Mouse (Mus musculus) spleen, postnatal 36 days (tissue): Measurements from ENCODE around the gene Auts2.

Source experiments
- DNase-seq, 2 experiments: peaks; one replicate each; pipeline ENCODE4 v3.0.0; 2022; ENCODE audit warnings: low spot score in 2 of 2, mixed read lengths in 1 of 2

Gene Auts2

GRCm38 (mm10) chr5:131486527-131486926 lies 1056.6 kb downstream of the Auts2 start:
- DNase-seq = no peak

DNA sequence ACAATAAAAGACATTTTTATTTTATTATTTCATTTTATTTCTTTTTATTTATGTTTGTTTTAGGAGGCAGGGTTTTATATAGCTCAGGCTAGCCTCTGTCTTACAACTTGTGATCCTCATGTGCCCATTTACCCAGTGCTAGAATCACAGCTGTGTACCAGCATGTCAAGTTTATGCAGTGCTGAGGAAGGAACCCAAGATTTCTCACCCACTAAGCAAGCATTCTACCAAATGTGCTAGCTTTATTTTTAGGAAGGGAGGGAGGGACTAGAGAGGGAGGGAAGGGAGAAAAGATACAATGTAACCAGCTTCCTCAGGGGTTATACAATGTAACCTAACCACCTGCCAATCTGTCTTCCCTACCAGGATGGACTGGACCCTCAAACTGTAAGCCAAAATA lies 1067.9 kb downstream of the Auts2 start:
- DNase-seq = no peak

DNA sequence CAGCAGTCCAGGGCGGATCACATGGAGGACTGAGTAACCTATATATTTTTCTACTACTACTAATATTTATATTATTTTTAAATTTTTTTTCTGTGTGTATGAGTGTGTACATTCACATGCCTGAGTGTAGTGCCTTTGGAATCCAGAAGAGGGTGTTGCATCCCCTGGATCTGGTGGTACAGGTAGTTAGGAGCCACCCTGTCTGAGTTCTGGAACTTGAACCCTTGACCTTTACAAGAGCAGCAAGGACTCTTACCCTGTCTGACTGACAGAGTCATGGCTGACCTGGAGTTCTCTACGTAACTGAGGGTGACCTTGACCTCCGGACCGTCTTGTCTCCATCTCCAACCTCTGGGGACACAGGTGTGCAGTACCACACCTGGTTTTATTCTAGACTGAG lies 1074.5 kb downstream of the Auts2 start:
- no peak for DNase-seq

DNA sequence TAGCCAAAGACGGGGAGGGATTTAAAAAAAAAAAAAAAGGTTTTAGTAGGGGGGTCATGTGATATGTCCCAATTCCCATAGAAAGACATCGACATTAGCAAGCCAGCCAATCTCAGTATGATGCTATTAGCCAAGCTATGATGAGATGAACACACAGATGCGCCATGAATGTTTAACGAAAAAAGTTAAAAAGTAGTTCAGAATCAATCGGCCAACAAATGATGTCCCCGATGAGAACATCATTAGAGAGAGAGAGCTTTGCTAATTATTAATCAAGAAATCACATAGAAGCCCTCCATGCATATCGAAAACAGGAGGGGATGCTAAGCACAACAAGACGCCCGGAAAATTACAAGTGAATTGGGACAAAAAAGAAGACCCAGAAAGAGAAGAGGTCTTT lies 1077.0 kb downstream of the Auts2 start:
- DNase-seq = no peak

GRCm38 (mm10) chr5:131463402-131463801 lies 1079.7 kb downstream of the Auts2 start:
- no peak for DNase-seq

- DNase-seq = no peak
Measured at GRCm38 (mm10) chr5:131459951-131460350, 1083.2 kb downstream of the Auts2 start.

GRCm38 (mm10) chr5:131459549-131459948 lies 1083.6 kb downstream of the Auts2 start:
- no peak for DNase-seq

DNA sequence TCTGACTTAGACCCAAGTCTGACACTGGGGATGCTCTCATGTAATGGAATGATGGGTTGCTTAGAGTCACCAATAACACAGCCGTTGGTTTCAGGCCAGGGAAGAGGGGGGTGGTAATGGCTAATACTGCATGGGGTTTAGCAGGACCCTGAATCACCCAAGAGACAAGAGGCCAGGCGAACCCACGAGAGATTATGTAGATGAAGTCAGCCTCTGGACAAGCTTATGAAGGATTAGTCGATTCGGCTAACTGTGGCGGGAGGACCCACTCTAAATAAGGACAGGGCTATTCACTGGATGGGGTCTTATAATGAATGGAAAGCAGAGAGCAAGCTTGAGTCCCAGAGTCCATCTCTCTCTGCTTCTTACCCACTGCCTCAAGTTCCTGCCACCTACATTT lies 1084.4 kb downstream of the Auts2 start:
- DNase-seq = no peak

GRCm38 (mm10) chr5:131457999-131458398 lies 1085.1 kb downstream of the Auts2 start:
- DNase-seq = no peak

GRCm38 (mm10) chr5:131449181-131449868 lies 1093.8 kb downstream of the Auts2 start:
- no peak for DNase-seq

- no peak for DNase-seq
Measured at GRCm38 (mm10) chr5:131435239-131435876, 1107.8 kb downstream of the Auts2 start.

DNA sequence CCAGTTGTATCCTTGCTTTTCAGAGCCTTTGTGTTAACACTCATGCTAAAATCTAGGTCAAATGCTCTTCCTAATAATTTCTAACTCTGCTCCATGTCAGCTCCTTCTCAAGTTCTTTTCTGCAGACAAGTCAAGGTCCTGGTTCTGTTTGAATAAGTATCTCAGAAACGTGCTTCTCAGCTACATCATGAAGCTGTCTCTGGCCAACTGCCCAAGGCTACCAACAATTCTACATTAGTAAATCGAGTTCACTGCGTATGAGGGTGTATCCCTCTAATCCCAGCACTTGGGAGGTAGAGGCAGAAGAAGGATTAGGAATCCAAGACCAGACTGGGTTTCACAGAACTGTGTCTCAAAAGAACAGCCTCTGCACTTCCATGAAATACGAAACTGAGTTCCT lies 1109.9 kb downstream of the Auts2 start:
- DNase-seq = no peak

GRCm38 (mm10) chr5:131431896-131432295 lies 1111.2 kb downstream of the Auts2 start:
- DNase-seq = no peak

DNA sequence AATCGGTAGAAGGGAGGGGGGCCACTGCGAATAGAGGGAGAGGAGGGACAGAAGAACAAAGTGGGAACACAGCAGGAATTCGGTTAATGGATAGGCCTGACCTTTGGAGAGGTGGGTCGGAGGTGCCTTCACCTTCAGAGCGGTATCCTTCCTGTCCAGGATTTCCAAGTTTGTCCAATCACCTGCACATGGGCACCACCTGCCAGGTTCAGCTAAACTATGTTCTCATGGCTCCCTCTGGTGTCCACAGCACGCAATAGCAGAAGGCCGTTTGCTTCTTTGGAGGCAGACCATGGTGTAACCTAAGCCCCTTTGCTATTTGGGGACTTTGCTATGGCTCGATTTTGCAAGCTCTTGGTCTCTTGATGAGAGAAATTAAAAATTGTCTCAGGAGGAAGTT lies 1113.0 kb downstream of the Auts2 start:
- DNase-seq = no peak

DNA sequence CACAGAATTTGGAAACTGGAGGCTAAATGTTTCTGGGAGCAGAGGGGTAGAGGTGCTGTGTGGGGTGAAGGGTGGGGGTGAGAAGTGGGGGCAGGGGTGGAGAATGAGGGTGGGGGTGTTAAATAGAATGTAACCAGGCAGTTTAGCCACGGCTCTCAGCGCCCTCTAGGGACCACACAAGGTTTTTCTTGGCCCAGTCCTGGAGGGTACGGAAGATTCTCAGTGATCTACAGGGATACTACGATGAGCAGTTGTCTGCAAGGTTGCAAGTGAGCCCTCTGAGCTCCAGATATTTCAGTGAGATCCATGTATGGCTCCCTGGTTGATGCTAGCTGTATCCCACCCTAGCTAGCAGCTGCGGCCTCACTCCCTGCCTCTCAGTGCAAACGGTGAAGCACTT lies 1113.6 kb downstream of the Auts2 start:
- DNase-seq = no peak

DNA sequence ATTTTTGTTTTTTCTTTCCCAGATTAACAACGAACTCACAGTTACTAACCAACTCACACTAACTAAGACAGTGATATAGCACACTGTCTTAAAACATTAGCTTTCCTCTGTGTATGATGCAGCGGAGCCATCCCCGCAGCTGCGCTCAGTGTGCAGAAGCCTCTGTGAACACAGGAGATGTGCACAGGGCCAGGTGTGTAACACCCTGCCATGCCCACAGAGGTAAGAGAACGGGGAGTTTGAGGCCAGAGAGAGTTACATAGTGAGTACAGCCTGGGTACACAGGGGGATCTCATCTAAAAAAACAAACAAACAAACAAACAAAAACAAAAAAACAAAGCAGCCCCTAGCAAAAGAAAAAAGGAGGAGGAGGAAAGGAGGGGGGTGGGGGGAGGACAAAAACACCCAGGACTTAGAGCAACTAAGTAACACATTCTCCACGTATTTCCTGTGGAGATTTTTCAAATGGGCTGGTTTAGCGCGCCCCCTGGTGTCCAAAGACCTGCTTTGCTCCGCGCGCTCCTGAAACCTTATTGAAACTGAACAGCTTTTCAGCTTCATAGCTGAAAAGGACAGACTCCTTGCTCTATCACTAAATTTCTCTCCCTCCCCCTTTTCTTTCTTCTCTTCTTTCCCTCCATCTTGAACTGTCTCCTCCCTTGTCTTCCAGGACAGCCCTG lies 1115.3 kb downstream of the Auts2 start:
- DNase-seq = no peak

- no peak for DNase-seq
Measured at GRCm38 (mm10) chr5:131422737-131423136, 1120.4 kb downstream of the Auts2 start.

DNA sequence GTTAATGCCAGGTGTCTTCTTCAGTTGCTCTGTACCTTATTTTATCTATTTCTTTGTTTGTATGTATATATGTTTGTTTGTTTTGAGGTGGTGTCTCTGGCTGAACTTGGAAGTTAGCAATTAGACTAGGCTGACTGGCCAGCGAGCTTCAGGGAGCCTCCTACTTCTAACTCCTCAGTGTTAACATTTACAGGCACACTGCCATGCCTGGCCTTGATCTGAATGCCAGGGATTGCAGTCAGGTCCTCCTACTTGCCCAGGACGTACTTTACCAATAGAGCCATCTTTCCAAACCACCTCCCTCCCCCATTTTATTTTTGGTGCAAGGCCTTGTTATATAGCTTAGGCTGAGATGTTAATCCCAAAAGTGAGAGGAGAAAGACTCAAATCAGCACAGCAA lies 1122.7 kb downstream of the Auts2 start:
- DNase-seq = no peak

- DNase-seq = no peak
Measured at GRCm38 (mm10) chr5:131415902-131416545, 1127.1 kb downstream of the Auts2 start.

- DNase-seq = no peak
Measured at GRCm38 (mm10) chr5:131398250-131398649, 1144.9 kb downstream of the Auts2 start.

GRCm38 (mm10) chr5:131395756-131396155 lies 1147.4 kb downstream of the Auts2 start:
- no peak for DNase-seq
